Mouse (Mus musculus): ENCODE measurements around the gene Sema4c.

The Sema4c gene

GRCm38 (mm10) chr1:36579974-36580383, 21.8 kb upstream of the Sema4c start:
- no peak for DNase-seq (ENCODE audit: low read depth, low spot score)

GRCm38 (mm10) chr1:36576991-36577675, 19.0 kb upstream of the Sema4c start:
- no peak for DNase-seq (ENCODE audit: low read depth, low spot score)

GRCm38 (mm10) chr1:36575347-36575746, 17.2 kb upstream of the Sema4c start:
- no peak for DNase-seq (ENCODE audit: low read depth, low spot score)

- DNase-seq (ENCODE audit: low read depth, low spot score) = no peak
Observed at GRCm38 (mm10) chr1:36574196-36574955, 16.2 kb upstream of the Sema4c start.

- no peak for DNase-seq (ENCODE audit: low read depth, low spot score)
Observed at GRCm38 (mm10) chr1:36573524-36573923, 15.4 kb upstream of the Sema4c start.

GRCm38 (mm10) chr1:36572709-36573108, 14.6 kb upstream of the Sema4c start:
- DNase-seq (ENCODE audit: low read depth, low spot score) = no peak

GRCm38 (mm10) chr1:36572140-36572700, 14.1 kb upstream of the Sema4c start:
- no peak for DNase-seq (ENCODE audit: low read depth, low spot score)

GRCm38 (mm10) chr1:36571627-36572026, 13.5 kb upstream of the Sema4c start:
- no peak for DNase-seq (ENCODE audit: low read depth, low spot score)

- DNase-seq (ENCODE audit: low read depth, low spot score) = no peak
Observed at GRCm38 (mm10) chr1:36570320-36570719, 12.2 kb upstream of the Sema4c start.

- DNase-seq (ENCODE audit: low read depth, low spot score) = no peak
Observed at GRCm38 (mm10) chr1:36569694-36570276, 11.6 kb upstream of the Sema4c start.

GRCm38 (mm10) chr1:36568776-36569175, 10.6 kb upstream of the Sema4c start:
- DNase-seq (ENCODE audit: low read depth, low spot score) = no peak

GRCm38 (mm10) chr1:36567818-36568603, 9.9 kb upstream of the Sema4c start:
- no peak for DNase-seq (ENCODE audit: low read depth, low spot score)

- no peak for DNase-seq (ENCODE audit: low read depth, low spot score)
Observed at GRCm38 (mm10) chr1:36566425-36566824, 8.3 kb upstream of the Sema4c start.

- no peak for DNase-seq (ENCODE audit: low read depth, low spot score)
Observed at GRCm38 (mm10) chr1:36564101-36564500, 6.0 kb upstream of the Sema4c start.

GRCm38 (mm10) chr1:36563632-36564031, 5.5 kb upstream of the Sema4c start:
- no peak for DNase-seq (ENCODE audit: low read depth, low spot score)

GRCm38 (mm10) chr1:36563197-36563596, 5.0 kb upstream of the Sema4c start:
- no peak for DNase-seq (ENCODE audit: low read depth, low spot score)

- no peak for DNase-seq (ENCODE audit: low read depth, low spot score)
Observed at GRCm38 (mm10) chr1:36562388-36562787, 4.2 kb upstream of the Sema4c start.

- DNase-seq (ENCODE audit: low read depth, low spot score) = no peak
Observed at GRCm38 (mm10) chr1:36560903-36561302, 2.8 kb upstream of the Sema4c start.

GRCm38 (mm10) chr1:36559888-36560287, 1.7 kb upstream of the Sema4c start:
- DNase-seq (ENCODE audit: low read depth, low spot score) = no peak

GRCm38 (mm10) chr1:36559256-36559655, 1.1 kb upstream of the Sema4c start:
- DNase-seq (ENCODE audit: low read depth, low spot score) = no peak

- DNase-seq (ENCODE audit: low read depth, low spot score) = no peak
Observed at GRCm38 (mm10) chr1:36557457-36558011, 615 bp downstream of the Sema4c start.
